Mouse (Mus musculus) midbrain, embryonic 15.5 days (tissue): Measurements from ENCODE around the gene Tmem216. TPM values are rescaled to one million over a fixed set of nuclear protein-coding genes. Genes with fewer than 3 reads are reported as not detected.

Experiments
- ATAC-seq: fragments of 200-750 bp; cut with Nextera tagmentation; replicated peaks from 2 replicates; pipeline ENCODE4 v1.8.0; 2017; ENCODE audit warnings: moderate TSS enrichment
- H3K27ac ChIP-seq: fragments of 300-500 bp; sonication (generic); 2 replicates; pipeline ENCODE4 v1.5.1; 2015; ENCODE audit warnings: mild to moderate bottlenecking, inconsistent platforms
- H3K27me3 ChIP-seq: fragments of 300-500 bp; sonication (generic); replicated peaks from 2 replicates; pipeline ENCODE4 v1.6.1; 2015; ENCODE audit warnings: inconsistent platforms
- H3K36me3 ChIP-seq: fragments of 300-500 bp; sonication (generic); replicated peaks from 2 replicates; pipeline ENCODE4 v1.6.1; 2015; ENCODE audit warnings: inconsistent platforms
- H3K4me1 ChIP-seq: fragments of 300-500 bp; sonication (generic); 2 replicates; pipeline ENCODE4 v1.6.1; 2015; ENCODE audit warnings: inconsistent platforms
- H3K4me2 ChIP-seq: fragments of 300-500 bp; sonication (generic); 2 replicates; pipeline ENCODE4 v1.6.1; 2015; ENCODE audit warnings: inconsistent platforms, mild to moderate bottlenecking, moderate library complexity
- H3K4me3 ChIP-seq: fragments of 300-500 bp; sonication (generic); 2 replicates; pipeline ENCODE4 v1.5.1; 2015; ENCODE audit warnings: mild to moderate bottlenecking, inconsistent platforms
- H3K9ac ChIP-seq: fragments of 300-500 bp; sonication (generic); 2 replicates; pipeline ENCODE4 v1.6.1; 2015; ENCODE audit warnings: mild to moderate bottlenecking, inconsistent platforms
- H3K9me3 ChIP-seq: fragments of 300-500 bp; sonication (generic); 2 replicates; pipeline ENCODE4 v1.6.1; 2016; ENCODE audit warnings: inconsistent platforms
- WGBS: fragments of 180-500 bp; shearing (Covaris S2); methylation state at CpG from one replicate; pipeline ENCODE4 v1.1.7; 2015; ENCODE audit warnings: mixed read lengths; 5-methylcytosine and 5-hydroxymethylcytosine counted together
- polyA plus RNA-seq: library from polyadenylated mRNA; unstranded; fragments of >200 nt; fragmentation: Nextera tagmentation; extraction: Ambion mirVana; gene quantifications from 2 replicates; pipeline ENCODE4 v1.2.1, GENCODE M21; 2015

Gene Tmem216
- polyA plus RNA-seq, 1 experiment from 2014 or later = 50.1 TPM

DNA sequence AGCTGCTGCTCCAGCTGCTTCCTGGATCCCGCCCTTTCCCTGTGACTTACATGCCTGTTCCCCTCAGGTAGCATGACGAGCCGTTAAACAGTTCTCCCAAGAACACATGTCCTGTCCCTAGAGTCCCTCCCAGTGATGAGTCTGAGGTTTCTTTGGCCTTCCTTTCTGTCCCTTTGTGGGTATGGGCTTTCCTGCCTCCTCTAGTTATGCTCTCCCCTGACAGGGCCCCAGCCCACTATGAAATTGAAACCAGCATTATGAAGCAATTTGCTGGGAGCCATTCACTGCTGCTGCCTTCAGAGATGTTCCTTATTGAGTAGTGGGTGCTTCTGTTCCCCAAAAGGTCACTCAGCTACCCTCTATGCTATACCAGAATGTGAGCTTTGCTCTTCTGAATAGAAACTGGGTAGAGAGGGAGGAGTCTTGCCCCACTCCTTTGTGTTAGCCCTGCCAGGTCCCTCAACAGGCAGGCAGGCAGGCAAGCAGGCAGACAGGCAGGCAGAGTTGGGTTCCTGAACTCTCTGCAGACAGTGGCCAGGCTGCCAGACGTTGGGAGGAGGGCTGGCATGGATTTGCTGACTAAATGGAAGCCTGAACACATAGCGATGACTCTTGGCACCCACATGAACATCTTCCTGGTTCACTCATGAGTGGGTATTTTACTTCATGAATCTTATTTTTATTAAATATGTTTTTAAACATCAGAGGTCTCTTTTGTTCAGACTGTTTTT is 33.3 kb upstream of the Tmem216 start:
- no peak overlapping the region for H3K9ac ChIP-seq
- WGBS = 73% methylated on average over 5 of the region's 5 CpGs
- ATAC-seq = no peak
- no peak overlapping the region for H3K27ac ChIP-seq
- no peak overlapping the region for H3K4me3 ChIP-seq
- H3K4me1 ChIP-seq = no peaks in the 10 kb centered on the region
- no peaks in the 10 kb centered on the region for H3K9me3 ChIP-seq
- peaks cover 10% of the 10 kb centered on the region; the same call in 1 of the 2 replicates for H3K36me3 ChIP-seq
- no peak overlapping the region for H3K4me2 ChIP-seq
- no peaks in the 10 kb centered on the region for H3K27me3 ChIP-seq

- Histone ChIP-seq H3K4me2 (no peak overlapping the region), H3K9ac (no peak overlapping the region), H3K36me3 (no peaks in the 10 kb centered on the region), H3K9me3 (no peaks in the 10 kb centered on the region), H3K4me1 (no peaks in the 10 kb centered on the region), H3K27ac (no peak overlapping the region), H3K4me3 (no peak overlapping the region), H3K27me3 (no peaks in the 10 kb centered on the region)
- ATAC-seq = no peak
- WGBS = 93% methylated on average over 8 of the region's 8 CpGs
Observed at GRCm38 (mm10) chr19:10587231-10587630, 31.2 kb upstream of the Tmem216 start.

DNA sequence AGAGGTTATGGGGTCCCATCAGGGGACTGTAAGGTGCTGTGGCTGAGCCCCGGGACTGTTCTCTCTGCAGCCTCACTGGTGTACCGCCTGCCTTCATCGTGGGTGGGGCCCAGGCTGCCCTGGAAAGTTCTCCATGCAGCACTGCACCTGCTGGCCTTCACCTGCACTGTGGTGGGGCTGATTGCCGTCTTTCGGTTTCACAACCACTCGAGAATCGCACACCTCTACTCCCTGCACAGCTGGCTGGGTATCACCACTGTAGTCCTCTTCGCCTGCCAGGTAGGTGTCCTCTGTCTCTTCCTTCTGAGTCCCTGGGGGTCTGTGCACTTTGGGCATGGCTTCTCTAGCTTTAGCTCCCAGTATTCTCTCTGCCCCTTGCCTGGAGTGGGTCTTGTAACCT is 29.1 kb upstream of the Tmem216 start:
- no peak overlapping the region for H3K4me2 ChIP-seq
- H3K27ac ChIP-seq = no peak overlapping the region
- no peaks in the 10 kb centered on the region; the same call in 1 of the 2 replicates for H3K36me3 ChIP-seq
- H3K4me1 ChIP-seq = no peaks in the 10 kb centered on the region
- WGBS = 91% methylated on average over 8 of the region's 8 CpGs
- no peaks in the 10 kb centered on the region for H3K9me3 ChIP-seq
- H3K9ac ChIP-seq = no peak overlapping the region
- ATAC-seq = no peak
- H3K27me3 ChIP-seq = no peaks in the 10 kb centered on the region
- H3K4me3 ChIP-seq = no peak overlapping the region

DNA sequence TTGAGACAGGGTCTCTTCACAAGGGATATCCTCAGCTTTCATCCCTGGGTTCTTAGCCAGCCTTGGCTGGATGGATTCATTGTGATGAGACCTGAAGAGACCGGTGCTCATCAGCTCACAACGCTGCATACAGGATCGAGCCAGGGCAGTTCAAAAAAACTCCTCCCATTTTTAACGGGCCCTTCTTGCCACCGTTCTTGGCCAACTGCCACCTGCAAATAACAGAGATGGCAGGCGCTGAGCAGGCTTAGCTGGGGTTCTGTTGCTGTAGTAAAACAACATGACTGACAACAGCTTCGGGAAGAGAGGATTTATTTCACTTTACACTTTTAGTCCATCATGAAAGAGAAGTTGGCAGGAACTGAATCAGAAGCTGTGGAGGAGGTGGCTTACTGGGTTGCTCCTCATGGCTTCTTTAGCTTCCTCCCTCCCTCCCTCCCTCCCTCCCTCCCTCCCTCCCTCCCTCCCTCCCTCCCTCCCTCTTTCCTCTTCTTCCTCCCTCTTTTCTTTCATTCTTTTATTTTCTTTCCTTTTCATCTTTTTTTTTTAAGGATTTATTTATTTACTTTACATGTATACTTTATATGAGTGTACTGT is 27.6 kb upstream of the Tmem216 start:
- no peak overlapping the region for H3K9ac ChIP-seq
- WGBS = 54% methylated on average over 7 of the region's 7 CpGs
- no peak overlapping the region for H3K27ac ChIP-seq
- no peaks in the 10 kb centered on the region for H3K9me3 ChIP-seq
- H3K4me3 ChIP-seq = no peak overlapping the region
- H3K27me3 ChIP-seq = no peaks in the 10 kb centered on the region
- H3K36me3 ChIP-seq = no peaks in the 10 kb centered on the region; the same call in 1 of the 2 replicates
- no peak overlapping the region for H3K4me2 ChIP-seq
- ATAC-seq = no peak
- H3K4me1 ChIP-seq = peaks cover 2% of the 10 kb centered on the region; the same call in 1 of the 2 replicates

DNA sequence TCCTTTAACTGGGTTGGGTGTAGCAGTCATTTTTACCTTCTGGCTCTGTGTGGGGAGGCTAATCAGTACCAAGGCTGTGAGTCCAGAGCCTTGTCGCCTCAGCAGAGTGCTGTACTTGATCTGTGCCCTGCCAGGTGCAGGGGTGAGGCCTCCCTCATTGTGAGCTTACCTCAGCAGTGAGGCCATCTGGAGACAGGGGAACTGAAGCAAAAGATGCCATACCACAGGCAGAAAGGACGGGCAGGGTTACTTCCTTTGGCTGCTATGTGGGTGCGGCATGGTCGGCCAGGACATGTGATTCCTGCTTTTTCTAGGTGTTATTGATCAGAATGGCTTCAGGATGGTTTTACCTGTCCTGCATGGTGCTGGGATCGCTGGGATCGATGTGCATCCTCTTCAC is 25.9 kb upstream of the Tmem216 start:
- H3K4me1 ChIP-seq = peaks cover 13% of the 10 kb centered on the region
- no peak overlapping the region for H3K4me2 ChIP-seq
- H3K27me3 ChIP-seq = no peaks in the 10 kb centered on the region
- H3K36me3 ChIP-seq = no peaks in the 10 kb centered on the region; the same call in 1 of the 2 replicates
- H3K27ac ChIP-seq = no peak overlapping the region
- ATAC-seq = no peak
- WGBS = 84% methylated on average over 6 of the region's 6 CpGs
- H3K9ac ChIP-seq = no peak overlapping the region
- no peaks in the 10 kb centered on the region for H3K9me3 ChIP-seq
- no peak overlapping the region for H3K4me3 ChIP-seq

- no peak overlapping the region for H3K4me3 ChIP-seq
- no peak overlapping the region for H3K27ac ChIP-seq
- no peak overlapping the region for H3K4me2 ChIP-seq
- ATAC-seq = no peak
- H3K4me1 ChIP-seq = peaks cover 20% of the 10 kb centered on the region
- no peaks in the 10 kb centered on the region; the same call in 1 of the 2 replicates for H3K36me3 ChIP-seq
- H3K27me3 ChIP-seq = no peaks in the 10 kb centered on the region
- WGBS = 76% methylated on average over 3 of the region's 3 CpGs
- H3K9ac ChIP-seq = no peak overlapping the region
- H3K9me3 ChIP-seq = no peaks in the 10 kb centered on the region
Observed at GRCm38 (mm10) chr19:10580761-10581160, 24.7 kb upstream of the Tmem216 start.

DNA sequence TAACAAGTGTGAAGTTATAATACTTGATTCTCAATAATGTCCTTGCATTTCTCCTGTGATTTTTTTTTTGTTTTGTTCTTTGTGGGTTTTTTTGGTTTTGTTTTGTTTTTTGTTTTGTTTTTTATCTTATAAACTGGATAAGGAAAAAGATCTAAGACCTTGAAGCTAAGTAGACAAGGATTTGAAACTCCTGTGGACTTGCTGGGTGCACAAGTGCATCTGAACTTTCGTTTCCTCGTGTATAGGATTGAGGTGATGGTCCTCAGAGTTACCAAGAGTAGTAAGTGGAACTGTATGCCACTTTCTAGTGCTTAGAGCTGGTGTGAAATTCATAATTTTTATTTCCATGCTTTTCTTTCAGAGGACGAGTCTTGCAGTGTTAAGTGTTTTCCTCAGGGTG is 24.1 kb upstream of the Tmem216 start:
- no peak overlapping the region for H3K4me2 ChIP-seq
- no peak for ATAC-seq
- WGBS = 83% methylated on average over 3 of the region's 3 CpGs
- H3K9me3 ChIP-seq = no peaks in the 10 kb centered on the region
- no peak overlapping the region for H3K27ac ChIP-seq
- H3K36me3 ChIP-seq = peaks cover 1% of the 10 kb centered on the region; the same call in 1 of the 2 replicates
- no peak overlapping the region for H3K4me3 ChIP-seq
- H3K27me3 ChIP-seq = no peaks in the 10 kb centered on the region
- no peak overlapping the region for H3K9ac ChIP-seq
- peaks cover 26% of the 10 kb centered on the region for H3K4me1 ChIP-seq

GRCm38 (mm10) chr19:10576690-10577561 is 20.9 kb upstream of the Tmem216 start, which contains the start of the genes Cyb561a3 and Tmem138:
Gene Cyb561a3 (plus strand): TSS chr19:10577172.
Gene Tmem138 (minus strand): TSS chr19:10577362.
- peak within 1 kb of the TSS; percentile 96 for H3K27ac ChIP-seq
- peak within 1 kb of the TSS; percentile 75 for H3K4me2 ChIP-seq
- ATAC-seq = peak; percentile 97
- H3K9me3 ChIP-seq = no peaks in the 10 kb centered on the region
- H3K4me3 ChIP-seq = peak within 1 kb of the TSS; percentile 69
- H3K36me3 ChIP-seq = peaks cover 25% of the 10 kb centered on the region
- H3K4me1 ChIP-seq = peaks cover 26% of the 10 kb centered on the region
- no peaks in the 10 kb centered on the region for H3K27me3 ChIP-seq
- WGBS = under 1% methylated on average over 44 of the region's 44 CpGs
- peak within 1 kb of the TSS; percentile 74 for H3K9ac ChIP-seq

- H3K36me3 ChIP-seq = peaks cover 45% of the 10 kb centered on the region; the same call in 1 of the 2 replicates
- H3K9me3 ChIP-seq = no peaks in the 10 kb centered on the region
- WGBS = 95% methylated on average over 6 of the region's 6 CpGs
- no peak overlapping the region for H3K4me2 ChIP-seq
- no peak overlapping the region for H3K27ac ChIP-seq
- no peaks in the 10 kb centered on the region for H3K4me1 ChIP-seq
- no peaks in the 10 kb centered on the region for H3K27me3 ChIP-seq
- H3K4me3 ChIP-seq = no peak overlapping the region
- no peak overlapping the region for H3K9ac ChIP-seq
- ATAC-seq = no peak
Observed at GRCm38 (mm10) chr19:10569627-10570026, 13.6 kb upstream of the Tmem216 start.

DNA sequence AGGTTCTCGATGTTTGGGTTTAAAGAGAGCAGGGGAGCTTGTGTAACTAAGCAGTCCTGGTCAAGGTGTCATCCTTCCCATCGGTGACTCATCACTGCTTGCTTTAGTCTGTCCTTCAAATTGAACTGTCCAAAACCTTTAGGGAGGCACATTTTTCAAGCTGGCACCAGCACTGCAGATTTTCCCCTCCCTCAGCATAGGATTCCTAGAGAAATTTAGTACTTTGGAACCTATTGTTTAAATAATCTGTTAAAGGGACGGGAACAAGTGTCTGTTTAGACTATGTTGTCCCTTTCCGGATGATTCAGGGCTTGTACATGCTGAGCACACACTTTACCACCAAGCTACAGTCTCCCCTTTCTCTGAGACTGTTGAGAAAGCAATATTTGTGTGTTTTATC is 9.2 kb upstream of the Tmem216 start:
- Histone ChIP-seq H3K36me3 (peaks cover 9% of the 10 kb centered on the region; the same call in 1 of the 2 replicates), H3K4me2 (no peak overlapping the region), H3K4me3 (no peak overlapping the region), H3K9me3 (no peaks in the 10 kb centered on the region), H3K27me3 (no peaks in the 10 kb centered on the region), H3K27ac (no peak overlapping the region), H3K4me1 (no peaks in the 10 kb centered on the region), H3K9ac (no peak overlapping the region)
- ATAC-seq = no peak
- 88% methylated on average over 4 of the region's 4 CpGs for WGBS

GRCm38 (mm10) chr19:10564278-10564677 is 8.2 kb upstream of the Tmem216 start:
- no peak overlapping the region for H3K4me3 ChIP-seq
- H3K4me1 ChIP-seq = no peaks in the 10 kb centered on the region
- 79% methylated on average over 6 of the region's 6 CpGs for WGBS
- no peaks in the 10 kb centered on the region for H3K27me3 ChIP-seq
- no peak overlapping the region for H3K9ac ChIP-seq
- H3K36me3 ChIP-seq = 0 out of 2 replicates have a peak, but pooled peaks cover 4% of the 10 kb centered on the region
- no peaks in the 10 kb centered on the region for H3K9me3 ChIP-seq
- no peak overlapping the region for H3K4me2 ChIP-seq
- ATAC-seq = no peak
- H3K27ac ChIP-seq = no peak overlapping the region

DNA sequence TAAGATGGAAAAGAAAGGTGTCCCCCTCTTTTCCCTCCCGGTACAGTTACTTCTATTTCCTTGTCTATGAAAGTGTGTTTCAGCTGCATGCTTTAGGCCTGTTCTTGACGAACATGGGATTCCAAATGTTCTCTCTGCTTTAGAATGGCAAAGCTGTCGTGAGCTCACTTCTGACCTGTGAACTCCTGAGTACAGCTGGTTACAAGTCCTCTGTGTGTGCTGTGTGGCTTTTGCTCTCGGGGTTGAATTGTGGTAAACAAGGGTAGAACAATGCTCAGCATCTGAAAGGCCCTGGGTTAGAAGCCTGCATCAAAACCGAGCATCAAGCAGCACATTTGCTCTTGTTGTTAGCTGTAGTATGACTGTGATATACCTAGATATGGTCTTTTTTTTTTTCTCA is 6.3 kb upstream of the Tmem216 start:
- 66% methylated on average over 5 of the region's 5 CpGs for WGBS
- no peak for ATAC-seq
- H3K4me1 ChIP-seq = no peaks in the 10 kb centered on the region

More for the DNA sequence above, 6.3 kb upstream of the Tmem216 start:
- Histone ChIP-seq H3K4me3 (no peak overlapping the region), H3K4me2 (no peak overlapping the region), H3K27ac (no peak overlapping the region), H3K27me3 (no peaks in the 10 kb centered on the region), H3K9ac (no peak overlapping the region), H3K9me3 (no peaks in the 10 kb centered on the region), H3K36me3 (no peaks in the 10 kb centered on the region)
